Mouse (Mus musculus) stomach, postnatal 0 days (tissue): ENCODE data around the gene Wwox. TPM values are rescaled to one million over a fixed set of nuclear protein-coding genes. Genes with fewer than 3 reads are reported as not detected.

Experiments
- ATAC-seq: fragments of 200-750 bp; cut with Nextera tagmentation; 2 replicates; pipeline ENCODE4 v1.8.0; 2017; ENCODE audit not compliant: low FRiP score, low TSS enrichment
- DNase-seq: peaks from one replicate; pipeline ENCODE4 v3.0.0-alpha.2; 2016; ENCODE audit warnings: low spot score
- H3K27ac ChIP-seq: fragments of 300-500 bp; sonication (generic); replicated peaks from 2 replicates; pipeline ENCODE4 v1.5.1; 2014; ENCODE audit warnings: mild to moderate bottlenecking, control low read depth
- H3K27me3 ChIP-seq: fragments of 300-500 bp; sonication (generic); 2 replicates; pipeline ENCODE4 v1.6.1; 2014; ENCODE audit warnings: low read length; ENCODE audit not compliant: control insufficient read depth, insufficient read depth
- H3K36me3 ChIP-seq: fragments of 300-500 bp; sonication (generic); 2 replicates; pipeline ENCODE4 v1.6.1; 2014; ENCODE audit warnings: low read length, mixed read lengths; ENCODE audit not compliant: control insufficient read depth, insufficient read depth
- H3K4me1 ChIP-seq: fragments of 300-500 bp; sonication (generic); replicated peaks from 2 replicates; pipeline ENCODE4 v1.6.1; 2014; ENCODE audit warnings: antibody characterized with exemption; ENCODE audit not compliant: control insufficient read depth, insufficient read depth
- H3K4me2 ChIP-seq: fragments of 300-500 bp; sonication (generic); replicated peaks from 2 replicates; pipeline ENCODE4 v1.6.1; 2014; ENCODE audit warnings: low read depth, mild to moderate bottlenecking, control low read depth, moderate library complexity
- H3K4me3 ChIP-seq: fragments of 300-500 bp; sonication (generic); 2 replicates; pipeline ENCODE4 v1.5.1; 2014; ENCODE audit warnings: low read depth, low read length, control low read depth
- H3K9ac ChIP-seq: fragments of 300-500 bp; sonication (generic); 2 replicates; pipeline ENCODE4 v1.6.1; 2014; ENCODE audit warnings: mild to moderate bottlenecking, low read length, control low read depth, mixed read lengths
- H3K9me3 ChIP-seq: fragments of 300-500 bp; sonication (generic); 2 replicates; pipeline ENCODE4 v1.6.1; 2016; ENCODE audit warnings: low read length; ENCODE audit not compliant: control insufficient read depth
- CTCF ChIP-seq: IDR thresholded peaks from 2 replicates; pipeline ENCODE4 v1.5.1; 2016; ENCODE audit warnings: antibody characterized with exemption, low read depth, mild to moderate bottlenecking, moderate library complexity
- EP300 ChIP-seq: optimal IDR thresholded peaks from 2 replicates; pipeline ENCODE3; 2016; ENCODE audit warnings: antibody characterized with exemption
- WGBS: fragments of 180-500 bp; shearing (Covaris S2); extraction: QIAGEN DNeasy Blood & Tissue Kit; methylation state at CpG from one replicate; pipeline ENCODE4 v1.1.7; 2014; 5-methylcytosine and 5-hydroxymethylcytosine counted together
- polyA plus RNA-seq: library from polyadenylated mRNA; unstranded; fragments of >200 nt; fragmentation: Nextera tagmentation; extraction: Ambion mirVana; gene quantifications from 2 replicates; pipeline ENCODE4 v1.2.1, GENCODE M21; 2015

The Wwox gene
- polyA plus RNA-seq, 1 experiment from 2014 or later: 9.2 TPM

DNA sequence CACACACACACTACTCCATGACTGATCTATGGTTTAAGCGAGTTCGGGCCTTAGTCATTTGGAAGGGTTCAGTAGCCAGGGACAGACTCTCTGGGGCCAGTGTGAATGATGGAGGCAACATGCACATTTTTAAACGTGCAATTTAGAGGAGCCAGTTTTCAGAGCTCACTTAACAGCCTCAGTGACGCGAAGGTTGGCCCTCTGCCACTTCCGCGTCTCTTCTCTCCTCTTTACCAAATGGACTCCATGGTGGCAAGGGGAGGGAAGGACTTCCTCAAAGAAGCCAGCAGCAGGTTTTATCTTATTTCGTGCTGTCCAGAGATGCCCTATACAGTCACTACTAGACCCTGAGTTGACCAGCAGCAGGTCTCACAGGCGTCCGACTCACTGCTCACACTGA, 547.5 kb downstream of the Wwox start:
- no peak overlapping the region for H3K4me2 ChIP-seq
- no peaks in the 10 kb centered on the region for H3K9me3 ChIP-seq
- TF ChIP-seq EP300: no peak
- TF ChIP-seq CTCF: no peak
- no peak overlapping the region for H3K27ac ChIP-seq
- DNase-seq (no peak), ATAC-seq (no peak)
- no peaks in the 10 kb centered on the region for H3K4me1 ChIP-seq
- H3K4me3 ChIP-seq: no peak overlapping the region
- H3K36me3 ChIP-seq: no peaks in the 10 kb centered on the region
- H3K9ac ChIP-seq: no peak overlapping the region
- WGBS: 84% methylated on average over 10 of the region's 10 CpGs
- no peaks in the 10 kb centered on the region for H3K27me3 ChIP-seq

DNA sequence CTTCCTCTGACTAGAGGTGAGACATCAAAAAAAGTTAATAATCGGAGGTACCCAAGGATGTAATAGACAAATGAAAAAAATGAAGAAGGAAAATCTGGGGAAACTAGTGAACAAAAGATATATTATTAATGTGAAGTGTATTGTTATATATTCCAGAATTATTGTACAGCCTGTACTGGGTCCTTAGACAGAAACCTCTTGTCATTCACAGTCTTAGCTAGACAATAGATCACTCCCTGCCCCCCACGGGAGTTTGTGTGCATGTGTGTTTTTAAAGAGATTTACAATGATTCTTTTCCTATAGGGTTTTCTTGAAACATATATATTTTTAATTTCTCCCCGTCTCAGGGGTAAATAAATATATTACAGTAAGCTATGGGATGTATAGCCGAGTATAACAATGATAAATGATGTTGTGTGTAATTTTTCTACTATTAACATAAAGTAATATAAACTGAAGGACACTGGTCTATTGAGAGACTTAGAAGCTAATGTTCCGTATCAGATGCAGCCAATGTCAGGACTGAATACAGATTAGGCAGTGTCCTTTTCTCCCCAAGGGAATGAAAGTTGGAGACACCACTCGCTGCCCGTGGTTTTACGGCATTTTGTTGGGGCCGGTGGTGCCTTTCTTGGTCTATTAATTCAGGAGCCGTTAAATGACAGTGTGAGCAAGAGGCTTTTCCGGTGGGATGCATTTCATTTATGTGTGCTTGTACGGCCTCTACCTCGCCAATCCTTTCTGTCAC, 551.6 kb downstream of the Wwox start:
- no peaks in the 10 kb centered on the region for H3K4me1 ChIP-seq
- H3K9me3 ChIP-seq: no peaks in the 10 kb centered on the region
- ATAC-seq (no peak), DNase-seq (no peak)
- H3K4me2 ChIP-seq: no peak overlapping the region
- no peak overlapping the region for H3K9ac ChIP-seq
- 82% methylated on average over 13 of the region's 13 CpGs for WGBS
- no peaks in the 10 kb centered on the region for H3K36me3 ChIP-seq
- H3K4me3 ChIP-seq: no peak overlapping the region
- H3K27ac ChIP-seq: no peak overlapping the region
- TF ChIP-seq CTCF (no peak), EP300 (no peak)
- no peaks in the 10 kb centered on the region for H3K27me3 ChIP-seq

DNA sequence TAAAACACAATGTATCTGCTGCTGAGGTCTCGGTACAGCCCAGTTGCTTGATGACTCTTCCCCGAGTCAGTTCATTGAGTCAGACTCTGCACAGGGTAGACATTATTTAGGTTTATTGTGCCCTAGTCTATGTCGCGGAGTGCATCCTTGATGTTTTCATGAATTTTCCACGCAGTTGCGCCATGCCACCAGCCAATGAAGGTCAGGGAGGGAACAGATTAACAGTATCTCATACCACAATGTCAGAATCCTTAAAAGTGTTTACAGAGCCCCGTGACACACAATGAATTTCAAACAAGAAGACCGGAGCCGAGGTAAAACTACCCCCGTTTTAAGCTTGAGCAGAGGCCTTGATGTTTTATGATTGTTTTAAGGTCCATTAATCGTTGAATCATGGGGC, 561.3 kb downstream of the Wwox start:
- DNase-seq (no peak), ATAC-seq (no peak)
- Histone ChIP-seq H3K4me2 (no peak overlapping the region), H3K36me3 (no peaks in the 10 kb centered on the region), H3K9ac (no peak overlapping the region), H3K9me3 (no peaks in the 10 kb centered on the region), H3K4me3 (no peak overlapping the region), H3K27me3 (no peaks in the 10 kb centered on the region), H3K4me1 (no peaks in the 10 kb centered on the region), H3K27ac (no peak overlapping the region)
- no peak for TF ChIP-seq CTCF
- no peak for TF ChIP-seq EP300
- WGBS: 74% methylated on average over 11 of the region's 11 CpGs

DNA sequence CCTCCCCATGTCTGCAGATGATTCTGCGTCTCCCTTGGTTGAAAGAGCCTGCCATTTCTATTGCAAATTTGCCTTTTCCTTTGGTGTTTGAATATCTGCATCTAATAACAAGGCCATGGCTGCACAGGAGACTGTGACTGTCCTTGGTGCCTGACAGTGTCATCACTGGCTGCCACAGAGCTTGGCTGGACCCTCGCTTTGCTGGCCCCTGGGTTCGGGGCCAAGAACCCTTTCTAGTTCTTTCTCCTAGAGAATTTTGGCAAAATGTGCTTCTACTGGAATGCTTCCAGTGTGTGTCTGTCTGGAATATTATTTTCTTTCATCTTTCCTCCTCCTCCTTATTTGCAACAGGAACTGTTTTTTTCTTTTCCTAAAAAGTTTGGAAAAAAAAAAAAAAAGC, 565.6 kb downstream of the Wwox start:
- ATAC-seq (no peak), DNase-seq (no peak)
- no peak overlapping the region for H3K4me3 ChIP-seq
- no peak overlapping the region for H3K9ac ChIP-seq
- H3K4me2 ChIP-seq: no peak overlapping the region
- TF ChIP-seq EP300 (no peak), CTCF (no peak)
- H3K9me3 ChIP-seq: no peaks in the 10 kb centered on the region
- no peaks in the 10 kb centered on the region for H3K36me3 ChIP-seq
- H3K4me1 ChIP-seq: 0 out of 2 replicates have a peak, but pooled peaks cover 4% of the 10 kb centered on the region
- no peaks in the 10 kb centered on the region for H3K27me3 ChIP-seq
- no peak overlapping the region for H3K27ac ChIP-seq
- 79% methylated on average over 3 of the region's 3 CpGs for WGBS

DNA sequence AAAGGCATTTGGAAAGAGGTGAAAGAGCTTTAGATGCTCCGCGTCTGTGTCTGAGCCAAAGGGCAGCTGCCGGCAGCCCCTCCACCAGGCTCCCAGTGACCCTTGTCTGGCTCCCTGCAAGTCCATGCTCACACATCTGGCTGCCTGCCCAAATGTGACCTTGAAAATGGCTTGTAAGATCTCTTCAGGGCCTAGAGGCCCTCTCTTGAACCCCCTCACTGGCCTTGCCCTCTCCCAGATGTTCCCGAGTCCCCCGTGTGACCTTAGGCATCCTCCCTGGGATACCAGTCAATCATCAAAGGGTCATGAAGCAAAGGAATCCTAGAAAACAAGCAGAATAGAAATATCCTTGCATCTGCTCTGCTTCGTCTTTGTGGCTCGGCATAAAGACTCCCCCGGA, 567.1 kb downstream of the Wwox start:
- Histone ChIP-seq H3K9ac (no peak overlapping the region), H3K4me3 (no peak overlapping the region), H3K36me3 (no peaks in the 10 kb centered on the region), H3K27me3 (no peaks in the 10 kb centered on the region), H3K4me2 (no peak overlapping the region), H3K4me1 (0 out of 2 replicates have a peak, but pooled peaks cover 4% of the 10 kb centered on the region), H3K9me3 (no peaks in the 10 kb centered on the region), H3K27ac (no peak overlapping the region)
- 76% methylated on average over 8 of the region's 8 CpGs for WGBS
- DNase-seq (no peak), ATAC-seq (no peak)
- TF ChIP-seq CTCF (no peak), EP300 (no peak)

DNA sequence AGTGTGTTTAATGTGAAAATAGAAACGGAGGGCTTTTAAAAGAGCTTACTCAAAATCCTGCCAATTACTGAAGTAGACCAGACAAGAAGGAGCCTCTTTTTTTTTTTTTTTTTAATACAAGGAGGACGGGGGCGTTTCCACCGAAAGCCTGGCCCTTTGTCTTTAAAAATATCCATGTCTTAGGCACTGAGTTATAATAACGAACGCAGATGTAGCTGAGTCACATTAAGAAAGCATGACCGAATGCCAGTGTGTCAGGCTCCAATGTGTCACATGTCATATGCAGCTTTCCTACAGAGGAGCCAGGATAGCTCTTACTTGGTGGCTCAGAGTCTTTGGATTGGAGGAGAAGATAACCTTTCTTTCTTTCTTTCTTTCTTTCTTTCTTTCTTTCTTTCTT, 567.8 kb downstream of the Wwox start:
- no peak for DNase-seq
- Histone ChIP-seq H3K36me3 (no peaks in the 10 kb centered on the region), H3K9me3 (no peaks in the 10 kb centered on the region), H3K27ac (no peak overlapping the region), H3K4me3 (no peak overlapping the region), H3K9ac (no peak overlapping the region), H3K4me2 (no peak overlapping the region), H3K27me3 (no peaks in the 10 kb centered on the region), H3K4me1 (0 out of 2 replicates have a peak, but pooled peaks cover 4% of the 10 kb centered on the region)
- TF ChIP-seq CTCF (no peak), EP300 (no peak)
- ATAC-seq: no peak
- 62% methylated on average over 7 of the region's 7 CpGs for WGBS
